In genomic region chr9:13690321-13690720, GRCm38 (mm10) we compare ENCODE assay signal across 13 mouse cellular contexts. TPM values are rescaled to one million over a fixed set of nuclear protein-coding genes. Genes with fewer than 3 reads are reported as not detected.
A peak's percentile ranks its signal among the peaks of the same experiment; 100 is the strongest.
DNase-seq lines count a peak whose midpoint lies in the region; ATAC-seq and TF ChIP-seq lines count a peak whose summit lies in the region.
"Had no signal": no experiment of that assay in that cellular context is flagged by ENCODE, and none has a peak within 500 bp of the region (broad histone marks: within the 10 kb centered on the region; RNA-seq: fewer than 3 reads in every experiment).

No protein-coding gene starts in this region.

- intact Hi-C loops in gastrocnemius, postnatal 14 days (cut with DNase I; ENCODE audit: low total_unique reads), result no loop called here

- no peak for ATAC-seq in forebrain, embryonic 12.5 days (ENCODE audit: low FRiP score)
- no peak for ATAC-seq in forebrain, embryonic 11.5 days (replicated peaks; ENCODE audit: low FRiP score)
- no peak for ATAC-seq in lung, embryonic 14.5 days (ENCODE audit: insufficient read depth)
- peak; percentile 24; the same call in 1 of the 2 replicates for ATAC-seq in forebrain, embryonic 16.5 days
- 0 out of 2 replicates have a peak, but pooled peaks have one; percentile 54 for ATAC-seq in midbrain, postnatal 0 days (ENCODE audit: low FRiP score)
- ATAC-seq: liver, embryonic 12.5 days had no signal

- no peak for DNase-seq in forebrain, embryonic 11.5 days (ENCODE audit: low spot score)
- peak; percentile 22 for DNase-seq in lung, embryonic 14.5 days
- DNase-seq in lung, postnatal 4 days, result no peak
- DNase-seq in midbrain, postnatal 0 days (ENCODE audit: low spot score), result peak; percentile 55
- no peak for DNase-seq in urinary bladder, adult 18-20 months (ENCODE audit: low spot score in 2 of 2)
- no peak for DNase-seq in gastrocnemius, postnatal 14 days
- DNase-seq: cerebellum, adult 8-10 months; kidney, postnatal 10 days; layer of hippocampus, postnatal 36 days had no signal

- no peak overlapping the region for H3K9ac ChIP-seq in forebrain, embryonic 12.5 days
- no peak overlapping the region for H3K9ac ChIP-seq in forebrain, embryonic 11.5 days (ENCODE audit: low read length)
- H3K9ac ChIP-seq in lung, embryonic 14.5 days, result no peak overlapping the region
- no peak overlapping the region for H3K9ac ChIP-seq in forebrain, embryonic 16.5 days (replicated peaks; ENCODE audit: low read depth, low read length)
- no peak overlapping the region for H3K9ac ChIP-seq in midbrain, postnatal 0 days (replicated peaks; ENCODE audit: low read length, poor library complexity, severe bottlenecking)
- H3K9ac ChIP-seq: liver, embryonic 12.5 days had no signal

- no peak overlapping the region for H3K4me3 ChIP-seq in forebrain, embryonic 12.5 days (replicated peaks)
- H3K4me3 ChIP-seq in forebrain, embryonic 11.5 days (ENCODE audit: low read depth, low read length), result no peak overlapping the region
- H3K4me3 ChIP-seq in lung, embryonic 14.5 days (ENCODE audit: low read depth, low read length), result no peak overlapping the region
- no peak overlapping the region for H3K4me3 ChIP-seq in forebrain, embryonic 16.5 days (replicated peaks; ENCODE audit: low read length)
- no peak overlapping the region for H3K4me3 ChIP-seq in midbrain, postnatal 0 days (ENCODE audit: low read depth, low read length)
- H3K4me3 ChIP-seq: liver, embryonic 12.5 days; megakaryocyte, embryonic 14.5 days had no signal

- 9% methylated on average over 8 of the region's 8 CpGs for WGBS in forebrain, embryonic 12.5 days
- WGBS in forebrain, embryonic 11.5 days, result 20% methylated on average over 8 of the region's 8 CpGs
- WGBS in lung, embryonic 14.5 days, result 23% methylated on average over 8 of the region's 8 CpGs
- 10% methylated on average over 8 of the region's 8 CpGs for WGBS in forebrain, embryonic 16.5 days
- 23% methylated on average over 8 of the region's 8 CpGs for whole genome bisulfite sequencing in midbrain, postnatal 0 days

- H3K27ac ChIP-seq in forebrain, embryonic 12.5 days, result peak overlapping the region; percentile 57; the same call in 1 of the 2 replicates
- H3K27ac ChIP-seq in forebrain, embryonic 11.5 days (ENCODE audit: low read depth, low read length), result no peak overlapping the region
- H3K27ac ChIP-seq in lung, embryonic 14.5 days (ENCODE audit: low read depth), result no peak overlapping the region
- 0 out of 2 replicates have a peak overlapping the region, but pooled peaks have one; percentile 17 for H3K27ac ChIP-seq in forebrain, embryonic 16.5 days (ENCODE audit: low read length)
- peak overlapping the region; percentile 44; the same call in 1 of the 2 replicates for H3K27ac ChIP-seq in midbrain, postnatal 0 days (ENCODE audit: low read depth, low read length)
- H3K27ac ChIP-seq: liver, embryonic 12.5 days had no signal

- peaks cover 16% of the 10 kb centered on the region for H3K4me1 ChIP-seq in forebrain, embryonic 12.5 days
- no peaks in the 10 kb centered on the region for H3K4me1 ChIP-seq in forebrain, embryonic 11.5 days (replicated peaks; ENCODE audit: control insufficient read depth, insufficient read depth, low read length)
- H3K4me1 ChIP-seq in lung, embryonic 14.5 days (ENCODE audit: insufficient read depth), result peaks cover 21% of the 10 kb centered on the region; the same call in 1 of the 2 replicates
- peaks cover 9% of the 10 kb centered on the region for H3K4me1 ChIP-seq in forebrain, embryonic 16.5 days (replicated peaks; ENCODE audit: control insufficient read depth, insufficient read depth, low read length)
- peaks cover 6% of the 10 kb centered on the region; the same call in 1 of the 2 replicates for H3K4me1 ChIP-seq in midbrain, postnatal 0 days (ENCODE audit: insufficient read depth, low read length)

- TF ChIP-seq CTCF in lung, embryonic 14.5 days (IDR thresholded peaks at IDR 0.05; ENCODE audit: low read depth), result no peak
- TF ChIP-seq CTCF in midbrain, postnatal 0 days (IDR thresholded peaks at IDR 0.05), result no peak

- no peaks in the 10 kb centered on the region for H3K27me3 ChIP-seq in forebrain, embryonic 12.5 days
- no peaks in the 10 kb centered on the region for H3K27me3 ChIP-seq in forebrain, embryonic 11.5 days (ENCODE audit: control insufficient read depth, insufficient read depth, low read length)
- H3K27me3 ChIP-seq in lung, embryonic 14.5 days (ENCODE audit: insufficient read depth, low read length), result no peaks in the 10 kb centered on the region
- no peaks in the 10 kb centered on the region for H3K27me3 ChIP-seq in forebrain, embryonic 16.5 days (replicated peaks; ENCODE audit: control insufficient read depth, insufficient read depth, low read length)
- no peaks in the 10 kb centered on the region for H3K27me3 ChIP-seq in midbrain, postnatal 0 days (ENCODE audit: insufficient read depth, low read length)
- H3K27me3 ChIP-seq: liver, embryonic 12.5 days; megakaryocyte, embryonic 14.5 days had no signal

- H3K36me3 ChIP-seq in forebrain, embryonic 12.5 days (replicated peaks), result no peaks in the 10 kb centered on the region
- H3K36me3 ChIP-seq in forebrain, embryonic 11.5 days (ENCODE audit: control insufficient read depth, insufficient read depth, low read length), result no peaks in the 10 kb centered on the region
- no peaks in the 10 kb centered on the region for H3K36me3 ChIP-seq in lung, embryonic 14.5 days (ENCODE audit: insufficient read depth)
- no peaks in the 10 kb centered on the region for H3K36me3 ChIP-seq in forebrain, embryonic 16.5 days (ENCODE audit: control insufficient read depth, insufficient read depth)
- no peaks in the 10 kb centered on the region for H3K36me3 ChIP-seq in midbrain, postnatal 0 days (ENCODE audit: insufficient read depth, low read length)
- H3K36me3 ChIP-seq: liver, embryonic 12.5 days had no signal

- no peak overlapping the region for H3K4me2 ChIP-seq in forebrain, embryonic 12.5 days
- no peak overlapping the region for H3K4me2 ChIP-seq in forebrain, embryonic 11.5 days (ENCODE audit: low read depth, low read length, severe bottlenecking)
- H3K4me2 ChIP-seq in lung, embryonic 14.5 days, result peak overlapping the region; percentile 8; the same call in 1 of the 2 replicates
- H3K4me2 ChIP-seq in forebrain, embryonic 16.5 days (ENCODE audit: low read length), result no peak overlapping the region
- H3K4me2 ChIP-seq in midbrain, postnatal 0 days (ENCODE audit: low read depth, low read length, poor library complexity, severe bottlenecking), result peak overlapping the region; percentile 30; the same call in 1 of the 2 replicates
- H3K4me2 ChIP-seq: liver, embryonic 12.5 days had no signal

- no peaks in the 10 kb centered on the region for H3K9me3 ChIP-seq in forebrain, embryonic 12.5 days
- no peaks in the 10 kb centered on the region for H3K9me3 ChIP-seq in forebrain, embryonic 11.5 days (ENCODE audit: control insufficient read depth, low read length)
- no peaks in the 10 kb centered on the region for H3K9me3 ChIP-seq in lung, embryonic 14.5 days (ENCODE audit: low read depth, low read length)
- no peaks in the 10 kb centered on the region for H3K9me3 ChIP-seq in forebrain, embryonic 16.5 days (ENCODE audit: control insufficient read depth, low read length)
- no peaks in the 10 kb centered on the region for H3K9me3 ChIP-seq in midbrain, postnatal 0 days (ENCODE audit: low read length)
- H3K9me3 ChIP-seq: liver, embryonic 12.5 days; megakaryocyte, embryonic 14.5 days had no signal

RNA-seq across cellular contexts. Expression of gene Mtmr2, which starts 57.9 kb away (rescaled TPM):
- polyA plus RNA-seq in forebrain, embryonic 12.5 days (2016; fragmentation: Nextera tagmentation; extraction: Ambion mirVana), result 70.0 and 72.3 TPM in 2 replicates
- 70.6 and 76.9 TPM in 2 replicates for polyA plus RNA-seq in forebrain, embryonic 11.5 days (2014; fragmentation: Nextera tagmentation; extraction: Ambion mirVana)
- polyA plus RNA-seq in lung, embryonic 14.5 days (2014; fragmentation: Nextera tagmentation; extraction: Ambion mirVana), result 98.9 and 99.5 TPM in 2 replicates
- 65.7 and 67.0 TPM in 2 replicates for polyA plus RNA-seq in forebrain, embryonic 16.5 days (2015; fragmentation: Nextera tagmentation; extraction: Ambion mirVana)
- 43.0 and 57.0 TPM in 2 replicates for total RNA-seq in midbrain, postnatal 0 days (2014; rRNA removed)
- polyA plus RNA-seq in midbrain, postnatal 0 days (2015; fragmentation: Nextera tagmentation; extraction: Ambion mirVana), result 47.7 and 48.0 TPM in 2 replicates
- total RNA-seq in gastrocnemius, postnatal 14 days (2021), result 10 to 100 TPM; 23.0 to 24.4 TPM

Comparison
In these comparisons a context has a peak if more than half of its experiments do, and no peak if none do; other contexts are left out.
1. ATAC-seq: peak in forebrain, embryonic 16.5 days (single experiment) and midbrain, postnatal 0 days (single experiment); none in forebrain, embryonic 12.5 days (single experiment), forebrain, embryonic 11.5 days (single experiment) and lung, embryonic 14.5 days (single experiment).
2. H3K27ac ChIP-seq: peak in forebrain, embryonic 12.5 days (single experiment), forebrain, embryonic 16.5 days (single experiment) and midbrain, postnatal 0 days (single experiment); none in forebrain, embryonic 11.5 days (single experiment) and lung, embryonic 14.5 days (single experiment).
3. DNase-seq: peak in lung, embryonic 14.5 days (single experiment) and midbrain, postnatal 0 days (single experiment); none in forebrain, embryonic 11.5 days (single experiment), lung, postnatal 4 days (0 of 2), urinary bladder, adult 18-20 months (0 of 2) and gastrocnemius, postnatal 14 days (single experiment).
4. H3K4me2 ChIP-seq: peak in lung, embryonic 14.5 days (single experiment) and midbrain, postnatal 0 days (single experiment); none in forebrain, embryonic 12.5 days (single experiment), forebrain, embryonic 11.5 days (single experiment) and forebrain, embryonic 16.5 days (single experiment).